Mouse (Mus musculus) small intestine, adult 2 months (tissue): ENCODE data around the gene Flot2. TPM values are rescaled to one million over a fixed set of nuclear protein-coding genes. Genes with fewer than 3 reads are reported as not detected.

ENCODE experiments used
- H3K27ac ChIP-seq: fragments of 200-500 bp; 2 replicates; pipeline ENCODE4 v1.5.1; 2012; ENCODE audit warnings: low read depth, low read length, control low read depth, inconsistent platforms; ENCODE audit not compliant: insufficient read depth
- H3K27me3 ChIP-seq: fragments of 200-500 bp; 2 replicates; pipeline ENCODE4 v1.6.1; 2012; ENCODE audit warnings: mild to moderate bottlenecking, moderate library complexity, low read length, inconsistent platforms; ENCODE audit not compliant: control insufficient read depth, insufficient read depth
- H3K36me3 ChIP-seq: fragments of 200-500 bp; 2 replicates; pipeline ENCODE4 v1.6.1; 2012; ENCODE audit warnings: mild to moderate bottlenecking, low read length, control low read depth, inconsistent platforms; ENCODE audit not compliant: control insufficient read depth, insufficient read depth
- H3K4me1 ChIP-seq: fragments of 200-500 bp; 2 replicates; pipeline ENCODE4 v1.6.1; 2012; ENCODE audit warnings: low read length, inconsistent platforms, mixed read lengths; ENCODE audit not compliant: control insufficient read depth, insufficient read depth, insufficient read length
- H3K4me3 ChIP-seq: fragments of 200-500 bp; 2 replicates; pipeline ENCODE4 v1.5.1; 2012; ENCODE audit warnings: low read depth, mild to moderate bottlenecking, control low read depth, inconsistent platforms, low read length, moderate library complexity
- CTCF ChIP-seq: fragments of 200-500 bp; IDR thresholded peaks from 2 replicates; pipeline ENCODE4 v1.5.1; 2012; ENCODE audit warnings: low read depth, mild to moderate bottlenecking, control low read depth, inconsistent platforms, low read length, moderate library complexity, mixed read lengths; ENCODE audit not compliant: insufficient replicate concordance, insufficient read length; ENCODE audit errors: extremely low read depth
- POLR2A ChIP-seq: fragments of 200-500 bp; IDR thresholded peaks from 2 replicates; pipeline ENCODE4 v1.6.1; 2012; ENCODE audit warnings: low read depth, mild to moderate bottlenecking, control low read depth, inconsistent platforms, low read length, moderate library complexity
- WGBS: fragments of 180-500 bp; shearing (Covaris S2); methylation state at CpG from one replicate; pipeline ENCODE4 v1.1.7; 2018; 5-methylcytosine and 5-hydroxymethylcytosine counted together
- polyA plus RNA-seq: library from polyadenylated mRNA; depleted of rRNA; stranded (reverse); fragments of >200 nt; gene quantifications from 2 replicates; pipeline ENCODE4 v1.2.3, GENCODE M21; 2012; rRNA removed

The Flot2 gene
- 16.2 and 19.7 TPM in 2 replicates for polyA plus RNA-seq

GRCm38 (mm10) chr11:78037831-78038752, at the start of gene Flot2:
Flot2 (plus strand) TSS chr11:78037931.
- peak within 1 kb of the TSS; percentile 72 for H3K4me3 ChIP-seq
- no peaks in the 10 kb centered on the region for H3K36me3 ChIP-seq
- H3K4me1 ChIP-seq: peaks cover 6% of the 10 kb centered on the region; the same call in 1 of the 2 replicates
- 3% methylated on average over 55 of the region's 55 CpGs for WGBS
- no peaks in the 10 kb centered on the region for H3K27me3 ChIP-seq
- peak within 1 kb of the TSS; percentile 5; the same call in 1 of the 2 replicates for H3K27ac ChIP-seq
- no peak for TF ChIP-seq POLR2A
- no peak for TF ChIP-seq CTCF

- H3K4me1 ChIP-seq: no peaks in the 10 kb centered on the region
- WGBS: 87% methylated on average over 13 of the region's 13 CpGs
- H3K4me3 ChIP-seq: no peak overlapping the region
- no peak for TF ChIP-seq POLR2A
- TF ChIP-seq CTCF: no peak
- H3K36me3 ChIP-seq: peaks cover 14% of the 10 kb centered on the region
- no peak overlapping the region for H3K27ac ChIP-seq
- no peaks in the 10 kb centered on the region for H3K27me3 ChIP-seq
These were observed 48.5 kb upstream of the Flot2 start for GRCm38 (mm10) chr11:77989071-77989690.

GRCm38 (mm10) chr11:77995556-77995955, 42.2 kb upstream of the Flot2 start:
- WGBS: 8% methylated on average over 1 of the region's 1 CpGs
- Histone ChIP-seq H3K27me3 (no peaks in the 10 kb centered on the region), H3K4me1 (no peaks in the 10 kb centered on the region), H3K4me3 (no peak overlapping the region), H3K36me3 (peaks cover 11% of the 10 kb centered on the region), H3K27ac (no peak overlapping the region)
- TF ChIP-seq POLR2A (no peak), CTCF (no peak)

- whole genome bisulfite sequencing: 92% methylated on average over 5 of the region's 5 CpGs
- no peak overlapping the region for H3K4me3 ChIP-seq
- no peaks in the 10 kb centered on the region for H3K27me3 ChIP-seq
- peaks cover 46% of the 10 kb centered on the region for H3K36me3 ChIP-seq
- H3K4me1 ChIP-seq: no peaks in the 10 kb centered on the region
- H3K27ac ChIP-seq: no peak overlapping the region
- TF ChIP-seq POLR2A (no peak), CTCF (no peak)
These were observed 31.3 kb upstream of the Flot2 start for GRCm38 (mm10) chr11:78006446-78006845.

GRCm38 (mm10) chr11:78019676-78020075, 18.1 kb upstream of the Flot2 start:
- TF ChIP-seq CTCF: no peak
- no peak for TF ChIP-seq POLR2A
- 14% methylated on average over 4 of the region's 4 CpGs for WGBS
- Histone ChIP-seq H3K36me3 (peaks cover 75% of the 10 kb centered on the region), H3K4me1 (no peaks in the 10 kb centered on the region), H3K27ac (no peak overlapping the region), H3K4me3 (no peak overlapping the region), H3K27me3 (no peaks in the 10 kb centered on the region)

GRCm38 (mm10) chr11:78023607-78024006, 14.1 kb upstream of the Flot2 start:
- 81% methylated on average over 8 of the region's 8 CpGs for WGBS
- H3K4me1 ChIP-seq: no peaks in the 10 kb centered on the region
- peaks cover 76% of the 10 kb centered on the region for H3K36me3 ChIP-seq
- H3K27me3 ChIP-seq: no peaks in the 10 kb centered on the region
- no peak overlapping the region for H3K4me3 ChIP-seq
- H3K27ac ChIP-seq: no peak overlapping the region
- TF ChIP-seq CTCF (peak; percentile 39; the same call in 1 of the 2 replicates), POLR2A (no peak)

GRCm38 (mm10) chr11:78029240-78029639, 8.5 kb upstream of the Flot2 start:
- 91% methylated on average over 8 of the region's 8 CpGs for WGBS
- Histone ChIP-seq H3K27me3 (no peaks in the 10 kb centered on the region), H3K4me3 (no peak overlapping the region), H3K27ac (no peak overlapping the region), H3K36me3 (peaks cover 46% of the 10 kb centered on the region), H3K4me1 (peaks cover 12% of the 10 kb centered on the region)
- TF ChIP-seq CTCF (no peak), POLR2A (no peak)
